Mouse (Mus musculus) lung, adult 18-20 months (tissue): ENCODE data around the gene Pcf11.

Experiments
- DNase-seq, 2 experiments: peaks; one replicate each; pipeline ENCODE4 v3.0.0; 2022; ENCODE audit warnings: mixed read lengths in 2 of 2

Pcf11 gene

DNA sequence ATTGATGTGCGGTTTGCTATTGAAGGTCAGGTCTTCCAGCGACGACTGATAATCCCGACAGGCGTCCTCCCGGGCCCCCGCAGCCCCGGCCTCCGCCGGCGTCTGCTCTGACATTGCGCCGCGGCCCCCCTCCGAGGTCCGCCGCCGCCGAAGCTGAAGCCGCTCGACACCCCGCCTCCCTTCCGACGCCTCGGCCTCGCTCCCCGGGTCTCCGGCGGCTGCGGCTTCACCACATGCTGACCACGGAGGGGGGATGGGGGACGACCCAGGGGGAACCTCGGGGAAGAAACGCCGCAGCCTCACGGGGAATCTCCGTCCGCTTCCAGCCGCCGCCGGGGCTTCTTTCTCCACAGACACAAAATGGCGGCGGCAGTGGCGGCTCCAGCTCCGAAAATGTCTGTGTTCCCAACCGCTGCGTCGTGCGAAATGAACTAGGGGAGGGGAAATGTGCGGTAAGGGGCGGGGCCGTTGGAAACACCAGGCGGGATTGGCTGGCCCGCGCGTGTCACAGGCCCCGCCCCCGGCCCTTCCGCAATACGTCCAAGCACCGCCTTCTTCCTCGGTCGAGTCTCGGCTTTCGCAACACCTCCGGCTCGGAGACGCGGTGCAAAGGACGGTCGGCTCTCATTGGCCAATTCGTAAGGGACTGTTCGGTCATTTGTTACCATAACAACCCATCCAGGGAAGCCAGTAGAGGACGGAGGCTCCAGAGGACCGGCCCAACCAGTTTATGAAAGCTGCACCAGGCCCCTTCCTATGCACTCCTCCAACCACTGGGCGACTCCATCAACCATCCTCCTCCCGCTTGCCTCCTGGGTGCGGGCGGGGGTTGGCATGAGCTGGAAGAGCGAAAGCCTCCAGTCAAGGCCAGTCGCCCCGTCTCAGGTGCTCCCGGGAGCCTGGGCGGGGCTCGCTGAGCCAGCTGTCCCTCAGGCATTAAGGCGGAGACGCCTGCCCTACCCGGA is at the start of gene Pcf11:
TSS of gene Pcf11 (minus strand) at position 428 of the 965 bp plus-strand sequence.
- peak; percentile 98 for DNase-seq

DNA sequence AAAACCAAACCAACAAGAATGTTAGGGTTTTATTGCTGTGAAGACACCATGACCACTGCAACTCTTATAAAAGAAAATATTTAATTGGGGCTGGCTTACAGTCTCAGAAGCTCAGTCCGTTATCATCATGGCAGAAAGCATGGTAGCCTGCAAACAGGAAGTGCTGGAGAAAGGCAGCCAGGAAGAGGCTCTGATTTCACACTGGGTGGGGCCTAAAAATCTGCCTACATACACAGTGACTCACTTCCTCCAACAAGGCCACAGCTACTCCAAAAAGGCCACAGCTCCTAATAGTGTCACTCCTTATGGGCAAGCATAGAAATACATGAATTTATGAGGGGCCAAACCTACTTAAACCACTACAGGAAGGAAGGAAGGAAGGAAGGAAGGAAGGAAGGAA is 45.3 kb upstream of the Pcf11 start:
- no peak for DNase-seq

DNA sequence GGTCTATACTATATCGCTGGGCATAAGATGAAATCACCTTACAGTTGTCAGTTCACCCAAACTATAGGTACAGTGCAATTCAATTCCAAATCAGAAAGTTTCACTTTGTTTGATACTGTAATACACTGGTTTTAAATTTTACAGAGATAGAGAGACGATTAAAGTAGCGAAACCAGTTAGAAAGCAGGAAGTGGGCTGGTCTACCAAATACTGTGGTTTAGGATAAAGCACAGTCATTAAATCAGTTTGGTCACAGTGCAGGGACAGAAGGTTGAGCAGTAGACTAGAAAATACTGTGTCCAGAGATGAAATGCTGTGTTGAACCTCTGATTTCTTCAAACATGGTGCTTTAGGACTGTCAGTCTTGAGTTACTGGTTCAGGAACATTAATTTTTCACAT is 41.9 kb upstream of the Pcf11 start:
- no peak for DNase-seq

DNA sequence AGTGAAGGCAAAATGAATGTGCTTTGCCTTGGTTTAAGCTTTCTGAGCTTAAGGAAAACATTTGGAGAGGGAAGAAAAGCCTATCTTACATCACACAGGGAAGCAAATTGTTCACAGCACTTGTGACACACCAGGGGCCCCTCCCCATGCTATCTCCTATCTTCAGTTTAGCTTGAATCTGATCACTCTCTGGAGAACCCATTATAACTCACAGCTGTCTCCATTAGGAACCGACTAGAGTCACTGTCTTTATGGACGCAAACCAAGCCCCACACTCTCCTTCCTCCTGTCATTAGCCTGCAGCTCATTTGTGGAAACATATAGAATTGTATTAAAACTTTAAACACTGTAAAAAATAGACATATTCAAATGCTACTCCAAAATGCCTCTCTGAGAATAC is 39.8 kb upstream of the Pcf11 start:
- DNase-seq, result no peak

DNA sequence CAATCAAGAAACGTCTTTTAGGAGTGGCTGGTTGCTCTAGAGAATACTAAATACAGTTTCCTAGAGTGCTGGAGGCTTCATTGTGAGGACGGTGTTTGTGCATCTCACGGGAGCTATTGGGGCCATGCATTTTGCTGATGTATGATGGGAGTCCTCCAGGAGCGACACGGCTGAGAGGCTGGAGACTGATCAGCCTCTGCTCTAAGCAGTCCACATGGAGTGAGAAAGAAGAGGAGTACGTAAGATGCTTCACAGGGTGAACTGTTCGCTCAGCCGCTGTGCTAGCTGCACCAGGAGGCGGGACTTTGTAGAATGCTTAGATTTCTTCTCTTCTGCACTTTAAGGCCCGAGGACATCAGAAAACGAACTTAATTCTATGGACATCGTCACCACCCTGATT is 37.0 kb upstream of the Pcf11 start:
- no peak for DNase-seq

DNA sequence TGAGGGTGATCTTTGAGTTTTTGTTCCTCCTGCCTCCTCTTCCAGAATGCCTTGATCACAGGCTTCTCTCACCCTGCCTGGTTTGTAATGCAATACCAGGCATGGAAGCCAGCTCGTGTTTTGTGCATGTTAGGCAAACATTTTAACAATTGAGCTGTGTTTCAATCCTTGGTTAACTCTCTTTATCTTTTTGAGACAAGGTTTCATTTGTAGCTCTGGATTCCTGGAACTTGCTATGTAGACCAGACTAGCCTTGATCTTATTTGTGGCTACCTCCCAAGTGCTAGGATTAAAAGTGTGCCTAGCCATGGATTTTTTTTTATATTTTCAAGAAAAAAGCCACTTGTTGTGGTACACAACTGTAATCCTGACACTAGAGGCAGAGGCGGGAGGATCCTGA is 35.8 kb upstream of the Pcf11 start:
- DNase-seq, result no peak

DNA sequence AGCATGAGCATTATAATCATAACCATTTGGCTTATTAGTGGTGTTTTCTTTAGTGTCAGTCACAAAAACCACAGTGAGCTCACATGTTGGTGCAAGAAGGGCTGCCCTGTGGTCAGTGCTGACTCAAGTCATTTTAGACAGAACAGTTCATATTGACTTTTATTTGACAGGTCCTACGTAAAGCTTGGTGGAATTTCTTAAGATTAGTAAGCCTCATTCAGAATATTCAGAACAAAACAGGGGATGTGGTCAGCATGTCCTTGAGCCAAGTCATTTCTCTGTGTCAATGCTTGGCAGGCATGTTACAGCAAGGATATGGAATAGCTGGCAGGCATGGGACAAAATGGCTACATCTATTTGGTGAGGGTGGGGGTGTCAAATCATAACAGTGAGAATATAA is 33.9 kb upstream of the Pcf11 start:
- DNase-seq, result no peak

DNA sequence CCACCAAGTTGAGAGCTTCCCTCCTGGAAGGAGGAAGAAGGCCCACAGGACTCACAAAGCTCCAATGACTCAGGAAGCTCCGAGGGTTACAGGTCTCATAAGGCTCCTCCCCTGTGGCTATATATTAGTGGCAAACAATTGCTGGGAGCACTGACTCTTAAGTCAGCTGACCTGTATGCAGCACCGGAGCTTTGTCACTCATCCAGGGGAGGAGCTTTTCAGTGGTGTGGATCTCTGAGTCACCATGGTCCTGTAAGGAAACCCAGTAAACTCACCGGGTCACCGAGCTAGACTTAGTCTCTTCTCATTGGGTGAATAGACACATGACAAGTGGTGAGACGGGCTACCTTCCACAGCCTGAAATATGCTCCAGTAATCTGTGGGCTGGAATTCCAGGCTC is 29.0 kb upstream of the Pcf11 start:
- DNase-seq, result no peak

DNA sequence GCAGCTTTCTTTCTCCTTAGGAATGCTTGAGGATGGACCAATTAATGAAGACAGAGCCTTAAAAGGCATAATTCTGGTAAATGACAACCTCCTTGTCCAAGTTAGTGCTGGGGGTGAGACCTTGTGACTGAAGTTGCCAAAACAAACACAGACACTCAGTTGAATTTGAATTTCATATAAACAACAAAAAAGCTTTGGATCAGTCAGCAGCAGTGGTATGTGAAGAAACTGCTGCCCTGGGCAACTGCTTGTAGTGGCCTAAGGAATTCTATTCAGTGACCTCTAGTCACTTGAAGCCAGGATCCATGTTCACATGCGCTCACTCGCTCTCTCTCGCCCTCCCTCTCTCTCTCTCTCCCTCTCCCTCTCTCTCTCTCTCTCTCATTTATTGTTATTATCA is 26.7 kb upstream of the Pcf11 start:
- no peak for DNase-seq

DNA sequence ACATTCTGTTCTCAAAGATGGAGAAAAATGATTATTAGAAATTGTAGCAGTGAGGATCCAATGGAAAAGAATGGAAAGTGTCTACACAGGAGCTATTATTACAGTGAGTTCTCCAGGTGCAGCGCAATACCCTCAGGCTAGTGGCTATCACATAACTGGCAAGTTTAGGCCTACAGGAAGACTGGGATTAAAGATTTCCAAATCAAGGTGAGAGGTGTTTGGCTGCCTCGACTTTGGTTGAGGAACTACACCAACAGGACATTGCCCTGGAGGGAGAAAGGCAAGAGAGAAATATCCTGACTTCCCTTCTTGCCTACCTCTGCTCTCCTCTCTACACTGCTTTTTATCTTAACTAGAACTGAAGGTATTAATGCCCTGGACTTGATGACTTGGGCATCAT is 19.4 kb upstream of the Pcf11 start:
- DNase-seq, result no peak

DNA sequence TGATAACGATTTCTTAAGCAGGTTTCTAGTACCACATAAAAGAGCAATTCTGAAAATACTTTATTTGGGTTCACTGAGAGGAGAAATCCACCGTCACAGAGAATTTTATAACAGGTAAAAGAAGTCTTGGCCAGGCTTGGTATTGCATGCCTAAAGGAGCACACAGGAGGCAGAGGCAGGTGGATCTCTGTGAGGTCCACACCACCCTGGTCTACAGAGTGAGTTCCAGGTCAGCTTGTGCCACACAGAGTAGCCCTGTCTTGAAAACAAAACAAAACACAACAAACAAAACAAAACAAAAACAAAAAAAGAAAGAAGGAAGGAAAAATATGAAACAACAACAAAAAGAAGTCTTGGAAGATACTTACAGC is 18.6 kb upstream of the Pcf11 start:
- no peak for DNase-seq

DNA sequence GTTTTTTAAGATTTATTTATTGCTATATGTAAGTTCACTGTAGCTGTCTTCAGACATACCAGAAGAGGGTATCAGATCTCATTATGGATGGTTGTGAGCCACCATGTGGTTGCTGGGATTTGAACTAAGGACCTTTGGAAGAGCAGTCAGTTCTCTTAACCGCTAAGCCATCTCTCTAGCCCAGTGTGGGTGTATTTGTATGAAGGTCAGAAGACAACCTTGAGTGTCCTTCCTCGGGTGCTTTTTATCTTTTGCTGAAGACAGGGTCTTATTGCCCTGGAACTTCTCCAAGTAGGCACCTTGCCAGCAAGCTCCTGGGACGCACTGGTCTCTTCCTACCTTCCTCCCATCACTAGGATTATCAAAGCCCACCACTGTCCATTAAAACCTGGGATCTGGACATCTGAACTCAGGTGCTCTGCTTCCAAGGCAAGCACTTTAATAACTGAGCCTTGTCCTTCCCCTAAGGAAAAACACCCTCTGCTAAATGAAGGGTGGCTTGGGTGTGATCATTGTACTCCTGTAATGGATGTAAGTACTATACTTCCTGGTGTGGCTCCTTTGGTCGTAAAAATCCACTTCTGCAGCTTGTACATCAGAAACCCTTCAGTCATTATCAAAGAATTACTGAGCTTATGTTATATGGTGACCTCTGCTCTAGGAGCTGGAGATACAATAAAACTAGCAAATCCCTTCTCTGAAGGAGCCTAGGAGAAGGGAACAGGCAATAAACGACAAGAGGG is 18.0 kb upstream of the Pcf11 start:
- no peak for DNase-seq

DNA sequence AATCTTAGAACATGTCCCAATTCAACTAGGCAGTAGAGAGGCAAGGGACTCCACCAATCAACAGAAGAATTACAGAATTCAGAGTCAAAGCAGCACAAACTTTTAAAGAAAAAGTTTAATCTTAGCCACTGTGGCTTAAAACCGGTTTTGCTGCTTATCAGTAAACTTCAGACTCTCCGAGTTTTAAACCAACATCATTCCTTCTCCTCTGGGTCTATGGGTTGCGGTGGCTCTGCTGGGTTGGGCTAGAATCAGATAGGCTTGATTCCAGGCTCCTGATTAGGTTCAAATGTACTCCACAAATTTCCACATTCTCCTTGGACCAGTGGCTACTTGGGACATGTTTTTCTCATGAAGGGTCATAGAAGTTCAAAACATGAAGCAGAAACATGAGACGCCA is 7.6 kb upstream of the Pcf11 start:
- DNase-seq, result no peak

DNA sequence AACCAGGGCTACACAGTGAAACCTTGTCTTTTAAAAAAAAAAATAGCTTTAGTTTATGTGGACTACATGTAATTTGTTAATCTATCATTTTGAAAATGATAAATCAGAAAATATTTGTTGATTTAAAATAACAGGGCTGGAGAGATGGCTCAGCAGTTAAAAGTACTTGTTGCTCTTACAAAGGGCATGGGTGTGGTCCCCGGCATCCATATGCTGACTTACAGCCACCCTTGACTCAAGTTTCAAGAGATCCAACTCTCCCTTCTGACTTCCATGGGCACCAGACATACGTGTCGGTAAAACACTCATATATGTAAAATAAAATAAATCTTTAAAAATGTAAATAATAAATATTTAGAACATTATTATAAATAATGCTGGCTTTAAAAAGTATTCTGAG is 5.4 kb upstream of the Pcf11 start:
- no peak for DNase-seq

DNA sequence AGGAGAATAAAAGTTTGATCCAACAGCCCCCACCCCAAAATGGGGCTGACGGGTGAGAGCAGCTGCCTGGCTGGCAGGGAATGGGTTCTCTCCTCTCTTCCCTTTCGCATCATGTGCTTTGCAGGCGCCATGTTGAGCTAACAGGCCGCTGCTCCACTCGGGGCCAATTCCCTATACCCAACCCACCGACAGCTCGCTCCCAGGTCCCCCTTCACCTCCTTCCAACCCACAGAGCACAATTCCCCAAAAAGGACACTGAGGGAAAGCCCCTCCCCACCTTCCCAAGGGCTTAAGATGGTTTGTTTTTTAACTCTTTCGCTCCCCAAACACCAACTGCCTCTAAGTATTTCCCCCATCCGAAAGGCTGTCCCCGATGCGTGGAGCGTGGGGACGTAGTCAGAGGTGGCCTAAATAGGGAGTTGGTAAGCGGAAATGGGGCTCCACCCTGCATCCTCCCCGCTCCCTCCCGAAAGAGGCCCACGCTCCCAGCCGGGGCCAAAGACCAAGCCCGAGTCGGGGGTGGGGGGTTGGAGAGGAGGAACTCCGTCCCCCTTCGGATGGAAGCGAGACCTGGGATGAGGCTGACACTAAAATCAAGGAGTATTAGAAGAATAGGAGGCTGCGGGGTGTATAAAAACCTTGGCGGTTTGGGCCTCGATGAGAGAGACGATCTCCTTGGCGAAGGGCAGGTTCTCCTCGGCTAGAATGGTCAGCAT is 785 bp downstream of the Pcf11 start:
- peak; percentile 57 to 65 for DNase-seq

DNA sequence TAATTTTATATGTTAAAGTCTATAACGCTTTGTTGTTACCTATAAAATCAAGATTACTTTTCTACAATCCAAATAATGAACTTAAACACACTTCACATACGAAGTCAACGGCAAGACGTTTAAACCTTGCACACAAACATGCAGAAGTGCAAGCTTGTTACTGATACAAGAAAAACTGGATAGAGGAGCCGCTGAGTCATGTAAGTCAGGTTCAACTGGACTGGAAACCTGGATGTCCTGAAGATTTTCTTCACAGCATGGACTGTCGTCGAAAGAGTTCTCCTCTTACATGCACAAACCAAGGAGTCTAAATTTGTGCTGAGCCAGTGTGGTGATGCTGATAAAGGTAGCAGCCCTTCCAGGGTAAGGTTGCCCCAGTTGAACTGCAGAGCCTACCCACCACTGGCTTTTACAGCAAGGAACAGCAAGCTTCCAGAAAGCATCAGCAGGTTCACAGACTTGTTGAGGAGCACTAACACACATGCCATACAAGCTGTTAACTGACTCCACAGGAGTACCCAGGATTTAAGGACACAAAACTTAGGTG is 3.4 kb downstream of the Pcf11 start:
- DNase-seq, result no peak

DNA sequence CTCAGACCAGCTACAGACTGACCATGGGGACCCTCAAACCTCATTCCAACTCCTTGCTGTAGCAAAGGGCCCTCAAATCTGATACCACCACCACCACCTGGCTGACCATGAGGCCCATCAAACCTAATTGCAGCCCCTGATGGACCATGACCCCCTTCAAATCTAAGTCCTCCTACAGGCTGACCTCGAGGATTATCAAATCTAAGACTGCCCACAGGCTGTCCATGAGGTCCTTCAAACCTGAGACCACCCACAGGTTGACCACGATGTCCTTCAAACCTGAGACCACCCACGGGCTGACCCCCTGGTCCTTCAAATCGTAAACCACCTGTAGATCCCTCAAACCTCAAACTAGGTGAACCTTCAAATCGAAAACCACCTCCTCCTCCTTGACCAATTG is 11.7 kb downstream of the Pcf11 start:
- no peak for DNase-seq

DNA sequence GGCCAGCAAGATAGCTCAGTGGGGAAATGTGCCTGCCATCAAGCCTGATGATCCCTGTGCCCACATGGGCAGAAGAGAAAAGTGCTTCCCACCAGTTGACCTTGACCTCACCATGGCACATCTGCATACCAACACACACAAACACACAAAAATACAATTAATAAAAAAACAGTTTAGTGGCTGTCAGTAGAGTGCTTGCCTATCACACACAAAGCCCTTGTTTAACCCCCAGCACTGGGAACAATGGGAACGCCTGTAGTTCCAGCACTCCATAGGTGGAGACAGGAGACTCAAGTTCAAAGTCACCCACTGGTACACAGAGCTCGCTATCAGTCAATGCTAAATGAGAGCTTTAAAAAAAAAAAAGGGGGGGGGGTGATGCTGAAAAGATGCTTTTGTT is 13.3 kb downstream of the Pcf11 start:
- DNase-seq, result no peak

DNA sequence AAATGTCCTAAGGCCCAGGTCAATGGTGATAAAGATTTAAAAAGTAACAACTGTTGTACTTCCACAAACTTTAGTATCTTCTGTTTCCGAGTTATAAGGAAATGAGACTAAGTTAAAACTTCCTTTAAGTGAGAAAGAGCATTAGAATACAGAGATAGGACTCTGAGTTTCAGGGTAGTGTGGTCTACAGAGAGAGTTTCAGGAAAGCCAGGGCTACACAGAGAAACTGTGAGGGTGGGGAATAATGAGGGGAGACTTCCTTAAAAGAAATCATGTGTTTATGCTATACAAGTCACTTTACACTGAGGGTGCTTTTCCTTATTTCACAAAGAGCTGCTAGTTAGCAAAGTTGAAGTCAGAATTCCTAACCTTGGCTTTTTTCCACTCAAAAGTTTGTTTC is 16.4 kb downstream of the Pcf11 start:
- no peak for DNase-seq

DNA sequence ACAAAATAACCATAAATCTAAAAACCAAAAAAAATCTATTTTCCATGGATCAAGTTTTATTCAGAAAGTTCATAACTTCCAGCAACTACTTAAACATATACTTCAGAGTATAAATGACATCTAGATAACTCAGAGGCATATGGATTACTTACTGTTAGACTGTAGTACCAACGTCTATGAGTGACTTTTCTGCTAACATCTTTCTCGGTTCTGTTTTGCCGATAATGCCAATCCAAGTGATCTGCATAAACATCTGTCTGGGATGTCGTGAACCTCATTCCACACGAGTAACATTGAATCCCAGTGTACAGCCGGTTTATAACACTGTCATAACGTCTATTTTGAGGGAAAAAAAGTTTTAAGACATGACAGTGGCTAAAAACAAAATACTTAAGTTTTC is 21.9 kb downstream of the Pcf11 start:
- DNase-seq, result no peak

DNA sequence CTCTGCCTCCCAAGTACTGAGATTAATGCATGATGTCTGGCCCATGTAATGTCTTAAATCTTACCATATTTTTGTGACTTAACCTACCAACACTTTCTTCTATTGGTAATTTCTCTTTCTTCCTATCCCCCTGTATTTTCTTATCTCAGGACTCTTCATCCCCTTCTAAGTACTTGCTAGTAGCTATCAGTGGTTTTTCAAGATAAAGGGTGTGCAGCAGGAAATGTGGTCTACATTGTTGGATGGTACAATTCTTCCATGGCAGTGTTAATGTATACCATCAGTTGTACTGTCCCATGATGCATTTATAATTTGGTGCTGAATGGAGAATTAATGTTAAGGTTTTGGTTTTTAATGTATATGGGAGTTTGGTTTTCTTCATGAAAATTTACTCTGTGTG is 27.4 kb downstream of the Pcf11 start:
- no peak for DNase-seq

DNA sequence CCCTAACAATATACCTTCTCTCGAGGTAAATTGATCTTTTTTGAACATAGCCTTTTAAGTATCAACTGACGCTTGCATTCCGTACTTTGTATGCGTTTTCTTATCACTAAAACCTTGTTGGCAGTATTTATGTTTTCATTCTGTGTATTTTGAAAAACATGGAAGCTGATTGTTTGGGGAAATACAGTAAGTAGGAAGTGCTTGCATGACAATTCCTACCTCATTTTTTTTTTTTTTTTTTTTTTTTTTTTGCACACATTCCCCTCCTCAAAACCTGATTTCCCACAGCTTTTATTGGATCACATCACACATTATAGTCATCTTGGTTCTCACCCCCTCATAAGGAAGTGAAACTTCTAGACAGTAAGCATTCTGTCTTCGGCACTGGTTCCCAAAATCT is 31.7 kb downstream of the Pcf11 start:
- DNase-seq, result no peak

DNA sequence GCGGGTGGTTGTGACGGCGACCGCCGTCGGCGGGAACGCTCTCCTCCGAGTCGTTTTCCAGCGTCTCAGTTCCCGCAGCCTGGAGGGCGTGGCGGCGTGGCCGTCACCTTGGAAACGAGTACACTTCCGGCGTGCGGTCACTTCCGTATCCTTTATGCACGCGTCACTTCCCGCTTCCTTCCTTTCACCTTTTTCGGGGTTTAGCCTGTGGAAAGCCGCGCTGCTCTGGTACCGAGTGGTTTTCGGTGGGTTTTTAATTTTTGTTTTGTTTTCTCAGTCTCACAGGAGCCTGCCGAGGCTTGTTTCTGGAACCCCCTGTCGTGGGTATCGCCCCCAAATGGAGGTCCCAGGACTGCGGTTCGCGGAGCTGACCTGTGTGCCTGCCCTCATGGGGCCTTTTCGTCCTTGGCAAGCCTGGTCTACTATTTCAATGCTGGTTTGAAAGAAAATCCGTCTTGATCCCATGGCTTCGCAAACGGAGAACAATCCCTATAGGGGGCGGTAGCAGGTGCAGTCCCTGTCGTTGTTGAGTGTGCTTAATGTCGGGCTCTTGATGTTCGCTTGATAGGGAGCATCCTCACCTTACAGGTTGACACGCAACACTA is 32.6 kb downstream of the Pcf11 start, which contains the start of gene Ankrd42:
TSS of gene Ankrd42 (minus strand) at position 122 of the 605 bp plus-strand sequence.
- peak; percentile 92 to 94 for DNase-seq
